ENCODE assay signal across 8 mouse cellular contexts in the genomic region with DNA sequence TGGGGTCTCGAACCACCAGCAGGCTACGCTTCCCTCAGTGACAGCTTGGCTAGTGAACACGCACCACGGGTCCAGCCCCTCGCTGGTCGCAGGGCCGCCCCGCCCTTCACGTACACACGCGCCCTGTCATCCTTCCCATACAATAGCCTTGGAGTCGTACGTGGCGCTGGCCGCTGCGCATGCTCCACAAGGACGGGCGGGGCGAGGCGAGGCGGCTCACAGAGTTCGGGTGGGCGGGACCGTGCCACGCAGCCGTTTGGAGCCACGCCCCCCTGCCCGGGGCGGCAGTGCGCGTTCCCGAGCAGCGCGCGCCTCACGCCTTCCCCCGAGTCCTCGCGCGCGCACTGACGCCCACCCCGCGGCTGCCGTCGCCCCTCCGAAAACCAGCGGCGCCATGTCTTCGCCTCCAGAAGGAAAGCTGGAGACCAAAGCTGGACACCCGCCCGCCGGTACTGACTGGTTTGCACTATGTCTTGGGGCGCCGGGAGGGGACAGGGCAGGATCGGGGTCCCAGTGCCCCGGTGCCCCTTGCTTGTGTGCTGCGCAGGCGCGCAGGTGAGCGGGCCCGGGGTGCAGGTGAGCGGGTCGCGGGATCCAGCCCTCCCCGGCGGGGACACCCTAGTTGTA. TPM values are rescaled to one million over a fixed set of nuclear protein-coding genes. Genes with fewer than 3 reads are reported as not detected.
DNase-seq lines count a peak whose midpoint lies in the region; ATAC-seq and TF ChIP-seq lines count a peak whose summit lies in the region.

A gene (plus strand): TSS at position 180 of the 627 bp plus-strand sequence.

- H3K4me1 ChIP-seq in hindbrain, postnatal 0 days (ENCODE audit: insufficient read depth, low read length) = peaks cover 5% of the 10 kb centered on the region; the same call in 1 of the 2 replicates

- WGBS in hindbrain, postnatal 0 days = under 1% methylated on average over 66 of the region's 67 CpGs

- intact Hi-C loops in gastrocnemius, adult 2 months (cut with DNase I) = no loop called here
- intact Hi-C loops in left cerebral cortex, adult 2 months (cut with DNase I) = no loop called here

- H3K27ac ChIP-seq in gastrocnemius, adult 2 months = peak within 1 kb of the TSS; percentile 91
- peak within 1 kb of the TSS; percentile 86 for H3K27ac ChIP-seq in hindbrain, postnatal 0 days
- peak within 1 kb of the TSS; percentile 91 for H3K27ac ChIP-seq in left cerebral cortex, adult 2 months

- peak within 1 kb of the TSS; percentile 100 for H3K4me3 ChIP-seq in gastrocnemius, adult 2 months
- H3K4me3 ChIP-seq in hindbrain, postnatal 0 days (ENCODE audit: low read length) = peak within 1 kb of the TSS; percentile 91
- peak within 1 kb of the TSS; percentile 94 for H3K4me3 ChIP-seq in left cerebral cortex, adult 2 months

- no peaks in the 10 kb centered on the region for H3K27me3 ChIP-seq in hindbrain, postnatal 0 days (ENCODE audit: insufficient read depth, low read length)

- no peaks in the 10 kb centered on the region for H3K36me3 ChIP-seq in hindbrain, postnatal 0 days (ENCODE audit: insufficient read depth, low read length)

- H3K9me3 ChIP-seq in hindbrain, postnatal 0 days (ENCODE audit: low read length) = no peaks in the 10 kb centered on the region

- TF ChIP-seq CTCF in gastrocnemius, adult 2 months (IDR thresholded peaks at IDR 0.05) = no peak
- TF ChIP-seq CTCF in hindbrain, postnatal 0 days (IDR thresholded peaks at IDR 0.05; ENCODE audit: low read depth) = 0 out of 2 replicates have a peak, but pooled peaks have one; percentile 30
- TF ChIP-seq CTCF in left cerebral cortex, adult 2 months (IDR thresholded peaks at IDR 0.05) = no peak

- peak; percentile 98 for DNase-seq in ZHBTc4 (ENCODE audit: low read depth, low spot score)
- DNase-seq in gastrocnemius, adult 2 months = peak; percentile 99
- peak; percentile 98 for DNase-seq in hindbrain, postnatal 0 days (ENCODE audit: low spot score)
- peak; percentile 97 for DNase-seq in left cerebral cortex, adult 2 months (ENCODE audit: extremely low spot score in 1 of 2, low spot score in 2 of 2)
- DNase-seq in right cerebral cortex, adult 2 months (ENCODE audit: low spot score in 2 of 2) = peak; percentile 97
- peak; percentile 99 for DNase-seq in urinary bladder, postnatal 14 days (ENCODE audit: low spot score)

- ATAC-seq in common myeloid progenitor, adult 5-6 weeks (replicated peaks; ENCODE audit: low read depth, poor library complexity, severe bottlenecking) = peak; percentile 95
- peak; percentile 99 for ATAC-seq in hindbrain, postnatal 0 days
- ATAC-seq in megakaryocyte, adult 5-6 weeks (ENCODE audit: poor library complexity, severe bottlenecking) = peak; percentile 96

- peak within 1 kb of the TSS; percentile 85 for H3K4me2 ChIP-seq in hindbrain, postnatal 0 days (ENCODE audit: low read depth, low read length)

- peak within 1 kb of the TSS; percentile 85 for H3K9ac ChIP-seq in hindbrain, postnatal 0 days (replicated peaks; ENCODE audit: low read length)

RNA-seq across cellular contexts. Expression of the gene that starts here (rescaled TPM):
- total RNA-seq in common myeloid progenitor, adult 5-6 weeks (2017) = 49.1 and 67.8 TPM in 2 replicates
- total RNA-seq in gastrocnemius, adult 2 months (2021) = 10 to 100 TPM in 1 of 2 experiments, 1 to 10 TPM in 1; 6.2 to 11.4 TPM
- total RNA-seq in hindbrain, postnatal 0 days (2014; rRNA removed) = 17.6 and 39.0 TPM in 2 replicates
- polyA plus RNA-seq in hindbrain, postnatal 0 days (2015; fragmentation: Nextera tagmentation; extraction: Ambion mirVana) = 26.5 and 29.5 TPM in 2 replicates
- total RNA-seq in left cerebral cortex, adult 2 months (2021) = 1 to 10 TPM; 5.5 to 6.4 TPM
- 91.4 and 97.3 TPM in 2 replicates for total RNA-seq in megakaryocyte, adult 5-6 weeks (2015)
- 63.1 and 66.6 TPM in 2 replicates for total RNA-seq in megakaryocyte, adult 5-6 weeks (2017)

Comparison
In these comparisons a context has a peak if more than half of its experiments do, and no peak if none do; other contexts are left out.
1. Peak in every context shown above with its lines: DNase-seq, ATAC-seq, H3K4me3 ChIP-seq and H3K27ac ChIP-seq.